Mouse (Mus musculus): ENCODE data around the gene Zbtb2. TPM values are rescaled to one million over a fixed set of nuclear protein-coding genes. Genes with fewer than 3 reads are reported as not detected.

Gene Zbtb2
- polyA plus RNA-seq, 2 experiments: 3.0 to 3.1 TPM

DNA sequence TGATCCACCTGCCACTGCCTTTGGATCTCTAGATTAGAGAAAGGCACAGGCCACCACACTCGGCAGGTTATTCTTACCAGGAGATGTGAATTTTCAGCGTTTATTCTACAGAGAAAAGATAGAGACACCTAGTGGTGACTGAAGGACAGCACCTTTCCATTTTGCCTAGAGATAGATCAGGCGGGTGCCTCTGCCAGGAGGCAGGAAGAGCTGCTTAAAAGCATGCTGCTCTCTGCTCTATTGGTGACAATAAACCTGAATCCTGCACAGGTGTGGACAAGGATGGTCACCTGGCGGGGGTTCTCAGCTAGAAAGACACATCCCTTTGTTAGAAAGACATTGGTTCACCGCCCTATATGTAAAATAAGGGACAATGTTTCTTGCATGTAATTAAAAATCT, 15.9 kb downstream of the Zbtb2 start:
- no peak for DNase-seq (ENCODE audit: low read depth in 3 of 3, low spot score in 3 of 3)
- no peak for TF ChIP-seq EP300 (IDR thresholded peaks at IDR 0.05; ENCODE audit: low read depth)
- TF ChIP-seq CTCF (IDR thresholded peaks at IDR 0.05; ENCODE audit: low read depth): peak; percentile 62
- no peak for ATAC-seq (ENCODE audit: insufficient read depth)
- Histone ChIP-seq H3K9me3 (ENCODE audit: control insufficient read depth, low read length) (no peaks in the 10 kb centered on the region), H3K36me3 (replicated peaks; ENCODE audit: control insufficient read depth, insufficient read depth, low read depth) (peaks cover 3% of the 10 kb centered on the region; the same call in 1 of the 2 replicates), H3K9ac (replicated peaks) (no peak overlapping the region), H3K4me3 (ENCODE audit: insufficient read depth in 1 of 2, low read depth in 2 of 2, low read length in 2 of 2) (no peak overlapping the region), H3K4me1 (replicated peaks; ENCODE audit: control insufficient read depth in 2 of 2, insufficient read depth in 2 of 2, low read length in 1 of 2) (no peaks in the 10 kb centered on the region), H3K27ac (no peak overlapping the region), H3K4me2 (ENCODE audit: low read depth) (no peak overlapping the region), H3K27me3 (ENCODE audit: control insufficient read depth, insufficient read depth, low read length) (no peaks in the 10 kb centered on the region)
- 42% methylated on average over 5 of the region's 5 CpGs for whole genome bisulfite sequencing (ENCODE audit: insufficient replicate concordance)

- TF ChIP-seq EP300 (IDR thresholded peaks at IDR 0.05; ENCODE audit: low read depth): no peak
- no peak for TF ChIP-seq CTCF (IDR thresholded peaks at IDR 0.05; ENCODE audit: low read depth)
- Histone ChIP-seq H3K4me1 (replicated peaks; ENCODE audit: control insufficient read depth in 2 of 2, insufficient read depth in 2 of 2, low read length in 1 of 2) (no peaks in the 10 kb centered on the region), H3K27me3 (ENCODE audit: control insufficient read depth, insufficient read depth, low read length) (no peaks in the 10 kb centered on the region), H3K36me3 (replicated peaks; ENCODE audit: control insufficient read depth, insufficient read depth, low read depth) (peaks cover 3% of the 10 kb centered on the region; the same call in 1 of the 2 replicates), H3K27ac (no peak overlapping the region), H3K9ac (replicated peaks) (no peak overlapping the region), H3K9me3 (ENCODE audit: control insufficient read depth, low read length) (no peaks in the 10 kb centered on the region), H3K4me3 (ENCODE audit: insufficient read depth in 1 of 2, low read depth in 2 of 2, low read length in 2 of 2) (no peak overlapping the region), H3K4me2 (ENCODE audit: low read depth) (no peak overlapping the region)
- WGBS (ENCODE audit: insufficient replicate concordance): 79% methylated on average over 11 of the region's 11 CpGs
- DNase-seq (ENCODE audit: low read depth in 3 of 3, low spot score in 3 of 3) (no peak), ATAC-seq (ENCODE audit: insufficient read depth) (no peak)
These were observed 17.8 kb downstream of the Zbtb2 start for GRCm38 (mm10) chr10:4370105-4370504.

DNA sequence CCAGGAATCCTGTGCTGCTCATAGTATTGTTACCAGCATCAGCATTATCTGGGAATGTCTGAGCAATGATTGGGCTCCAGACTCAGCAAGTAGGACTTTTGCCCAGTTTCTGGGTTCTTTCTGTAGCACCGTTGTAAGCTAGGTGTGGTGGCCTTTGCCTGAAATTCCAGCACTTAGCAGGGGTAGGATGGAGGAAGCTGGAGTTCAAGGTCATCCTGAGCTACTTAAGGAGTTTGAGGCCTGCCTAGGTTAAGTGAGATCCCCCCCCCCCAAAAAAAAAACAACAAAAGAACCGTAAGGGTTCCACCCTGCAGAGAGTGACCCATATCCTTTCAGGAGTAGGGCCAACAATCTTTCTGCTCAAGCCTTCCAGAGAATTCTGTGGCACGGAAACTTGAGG, 23.3 kb downstream of the Zbtb2 start:
- H3K4me3 ChIP-seq (ENCODE audit: insufficient read depth in 1 of 2, low read depth in 2 of 2, low read length in 2 of 2): no peak overlapping the region
- no peaks in the 10 kb centered on the region for H3K9me3 ChIP-seq (ENCODE audit: control insufficient read depth, low read length)
- H3K4me2 ChIP-seq (ENCODE audit: low read depth): no peak overlapping the region
- no peak overlapping the region for H3K27ac ChIP-seq
- ATAC-seq (ENCODE audit: insufficient read depth): no peak
- no peak for TF ChIP-seq EP300 (IDR thresholded peaks at IDR 0.05; ENCODE audit: low read depth)
- no peak for TF ChIP-seq CTCF (IDR thresholded peaks at IDR 0.05; ENCODE audit: low read depth)
- H3K27me3 ChIP-seq (ENCODE audit: control insufficient read depth, insufficient read depth, low read length): no peaks in the 10 kb centered on the region
- H3K9ac ChIP-seq (replicated peaks): no peak overlapping the region
- DNase-seq (ENCODE audit: low read depth in 3 of 3, low spot score in 3 of 3): no peak
- 59% methylated on average over 3 of the region's 3 CpGs for WGBS (ENCODE audit: insufficient replicate concordance)
- no peaks in the 10 kb centered on the region for H3K4me1 ChIP-seq (replicated peaks; ENCODE audit: control insufficient read depth in 2 of 2, insufficient read depth in 2 of 2, low read length in 1 of 2)
- no peaks in the 10 kb centered on the region for H3K36me3 ChIP-seq (replicated peaks; ENCODE audit: control insufficient read depth, insufficient read depth, low read depth)

GRCm38 (mm10) chr10:4357435-4357834, 30.5 kb downstream of the Zbtb2 start:
- Histone ChIP-seq H3K4me3 (ENCODE audit: insufficient read depth in 1 of 2, low read depth in 2 of 2, low read length in 2 of 2) (no peak overlapping the region), H3K9ac (replicated peaks) (no peak overlapping the region), H3K27ac (no peak overlapping the region), H3K36me3 (replicated peaks; ENCODE audit: control insufficient read depth, insufficient read depth, low read depth) (no peaks in the 10 kb centered on the region), H3K27me3 (ENCODE audit: control insufficient read depth, insufficient read depth, low read length) (no peaks in the 10 kb centered on the region), H3K4me2 (ENCODE audit: low read depth) (no peak overlapping the region), H3K9me3 (ENCODE audit: control insufficient read depth, low read length) (no peaks in the 10 kb centered on the region), H3K4me1 (replicated peaks; ENCODE audit: control insufficient read depth in 2 of 2, insufficient read depth in 2 of 2, low read length in 1 of 2) (no peaks in the 10 kb centered on the region)
- ATAC-seq (ENCODE audit: insufficient read depth): no peak
- 71% methylated on average over 10 of the region's 10 CpGs for WGBS (ENCODE audit: insufficient replicate concordance)
- no peak for TF ChIP-seq CTCF (IDR thresholded peaks at IDR 0.05; ENCODE audit: low read depth)
- TF ChIP-seq EP300 (IDR thresholded peaks at IDR 0.05; ENCODE audit: low read depth): no peak
- no peak for DNase-seq (ENCODE audit: low read depth in 3 of 3, low spot score in 3 of 3)

DNA sequence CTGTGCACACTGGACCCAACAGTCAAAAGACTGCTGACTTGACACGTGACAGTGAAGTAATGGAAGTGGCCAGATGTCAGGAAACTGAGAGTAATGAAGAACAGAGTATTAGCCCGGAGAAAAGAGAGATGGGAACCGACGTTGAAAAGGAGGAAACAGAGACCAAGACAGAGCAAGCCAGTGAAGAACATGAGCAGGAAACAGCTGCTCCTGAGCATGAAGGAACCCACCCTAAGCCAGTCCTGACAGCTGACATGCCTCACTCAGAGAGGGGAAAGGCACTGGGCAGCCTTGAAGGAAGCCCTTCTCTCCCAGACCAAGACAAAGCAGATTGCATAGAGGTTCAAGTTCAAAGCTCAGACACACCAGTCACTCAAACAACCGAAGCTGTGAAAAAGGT, 31.3 kb downstream of the Zbtb2 start:
- H3K27ac ChIP-seq: no peak overlapping the region
- H3K27me3 ChIP-seq (ENCODE audit: control insufficient read depth, insufficient read depth, low read length): no peaks in the 10 kb centered on the region
- no peak overlapping the region for H3K4me3 ChIP-seq (ENCODE audit: insufficient read depth in 1 of 2, low read depth in 2 of 2, low read length in 2 of 2)
- no peak overlapping the region for H3K9ac ChIP-seq (replicated peaks)
- H3K4me2 ChIP-seq (ENCODE audit: low read depth): no peak overlapping the region
- no peak for TF ChIP-seq EP300 (IDR thresholded peaks at IDR 0.05; ENCODE audit: low read depth)
- no peak for TF ChIP-seq CTCF (IDR thresholded peaks at IDR 0.05; ENCODE audit: low read depth)
- no peaks in the 10 kb centered on the region for H3K4me1 ChIP-seq (replicated peaks; ENCODE audit: control insufficient read depth in 2 of 2, insufficient read depth in 2 of 2, low read length in 1 of 2)
- DNase-seq (ENCODE audit: low read depth in 3 of 3, low spot score in 3 of 3) (no peak), ATAC-seq (ENCODE audit: insufficient read depth) (no peak)
- no peaks in the 10 kb centered on the region for H3K9me3 ChIP-seq (ENCODE audit: control insufficient read depth, low read length)
- WGBS (ENCODE audit: insufficient replicate concordance): 23% methylated on average over 5 of the region's 5 CpGs
- no peaks in the 10 kb centered on the region for H3K36me3 ChIP-seq (replicated peaks; ENCODE audit: control insufficient read depth, insufficient read depth, low read depth)
